In the genomic region with DNA sequence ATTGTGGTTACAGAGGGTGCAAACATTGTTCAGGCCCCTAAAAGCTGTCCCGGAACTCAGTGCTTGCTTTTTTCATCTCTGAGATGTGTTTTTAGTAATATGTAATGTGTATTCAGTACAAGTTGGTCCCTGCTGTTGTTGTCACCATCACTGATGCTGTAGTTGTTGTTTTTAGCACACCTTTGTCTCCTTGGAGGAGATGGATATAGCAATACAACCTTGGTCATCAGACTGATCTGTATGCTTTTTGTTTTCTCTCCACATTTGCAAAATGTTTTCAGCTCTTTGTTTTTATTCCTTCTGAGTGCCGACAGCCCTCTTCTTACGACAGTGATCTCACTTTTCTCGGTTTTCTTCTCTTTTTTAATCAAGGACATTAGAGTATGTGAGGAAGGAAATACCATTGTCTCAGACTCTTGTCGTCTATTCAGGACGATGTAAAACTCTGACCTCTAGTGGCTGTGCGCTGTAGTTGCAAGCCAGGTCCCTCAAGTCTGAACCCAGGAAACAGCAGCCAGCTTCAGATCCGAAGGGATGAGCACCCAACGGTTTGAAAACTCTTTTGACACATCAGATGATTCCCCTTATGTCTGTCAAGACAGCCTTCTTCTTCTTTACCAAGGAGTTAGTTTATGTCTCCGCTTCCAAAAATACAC, we compare ENCODE assay signal across 9 mouse cellular contexts.
DNase-seq lines count a peak whose midpoint lies in the region; ATAC-seq and TF ChIP-seq lines count a peak whose summit lies in the region.
"Had no signal": no experiment of that assay in that cellular context is flagged by ENCODE, and none has a peak within 500 bp of the region (broad histone marks: within the 10 kb centered on the region; RNA-seq: fewer than 3 reads in every experiment).

No protein-coding gene starts in this region.

- no peak overlapping the region for H3K9ac ChIP-seq in kidney, embryonic 16.5 days (replicated peaks; ENCODE audit: low read length)
- no peak overlapping the region for H3K9ac ChIP-seq in liver, postnatal 0 days (replicated peaks)
- H3K9ac ChIP-seq in neural tube, embryonic 13.5 days, result no peak overlapping the region
- H3K9ac ChIP-seq: embryonic facial prominence, embryonic 15.5 days had no signal

- no peak overlapping the region for H3K27ac ChIP-seq in kidney, embryonic 16.5 days (ENCODE audit: low read length)
- H3K27ac ChIP-seq in liver, postnatal 0 days (ENCODE audit: low read depth), result no peak overlapping the region
- H3K27ac ChIP-seq in neural tube, embryonic 13.5 days (replicated peaks), result no peak overlapping the region
- H3K27ac ChIP-seq in testis, adult 2 months (ENCODE audit: control insufficient read depth, insufficient read depth, low read depth, low read length), result no peak overlapping the region
- H3K27ac ChIP-seq: embryonic facial prominence, embryonic 15.5 days had no signal

- no peaks in the 10 kb centered on the region for H3K36me3 ChIP-seq in C2C12 (ENCODE audit: control insufficient read depth, insufficient read depth)
- H3K36me3 ChIP-seq in kidney, embryonic 16.5 days (ENCODE audit: insufficient read depth, low read length), result no peaks in the 10 kb centered on the region
- H3K36me3 ChIP-seq in liver, postnatal 0 days (replicated peaks; ENCODE audit: insufficient read depth, low read length), result no peaks in the 10 kb centered on the region
- no peaks in the 10 kb centered on the region for H3K36me3 ChIP-seq in neural tube, embryonic 13.5 days
- H3K36me3 ChIP-seq in testis, adult 2 months (ENCODE audit: control insufficient read depth, insufficient read depth, low read length), result no peaks in the 10 kb centered on the region
- H3K36me3 ChIP-seq: embryonic facial prominence, embryonic 15.5 days had no signal

- no peak for TF ChIP-seq POLR2A in testis, adult 2 months (IDR thresholded peaks at IDR 0.05; ENCODE audit: control insufficient read depth, low read depth, low read length)

- H3K4me3 ChIP-seq in C2C12 (ENCODE audit: insufficient read depth, poor library complexity, severe bottlenecking), result no peak overlapping the region
- no peak overlapping the region for H3K4me3 ChIP-seq in kidney, embryonic 16.5 days (ENCODE audit: low read length)
- H3K4me3 ChIP-seq in liver, postnatal 0 days (ENCODE audit: low read depth, low read length), result no peak overlapping the region
- no peak overlapping the region for H3K4me3 ChIP-seq in neural tube, embryonic 13.5 days
- H3K4me3 ChIP-seq in testis, adult 2 months (ENCODE audit: control insufficient read depth, low read depth, low read length), result no peak overlapping the region
- H3K4me3 ChIP-seq: embryonic facial prominence, embryonic 15.5 days had no signal

- H3ac ChIP-seq in C2C12 (ENCODE audit: control insufficient read depth, insufficient read length, low read depth), result no peak overlapping the region

- H3K27me3 ChIP-seq in C2C12 (ENCODE audit: control insufficient read depth, insufficient read depth, insufficient read length), result no peaks in the 10 kb centered on the region
- no peaks in the 10 kb centered on the region for H3K27me3 ChIP-seq in kidney, embryonic 16.5 days (ENCODE audit: insufficient read depth, low read length)
- no peaks in the 10 kb centered on the region for H3K27me3 ChIP-seq in liver, postnatal 0 days (ENCODE audit: insufficient read depth, low read length)
- H3K27me3 ChIP-seq in neural tube, embryonic 13.5 days, result no peaks in the 10 kb centered on the region
- H3K27me3 ChIP-seq in testis, adult 2 months (ENCODE audit: control insufficient read depth, insufficient read depth, low read length), result no peaks in the 10 kb centered on the region
- H3K27me3 ChIP-seq: embryonic facial prominence, embryonic 15.5 days had no signal

- peak; percentile 62 to 88 for DNase-seq in adrenal gland, adult (ENCODE audit: inconsistent age in 2 of 2, low spot score in 1 of 2)
- peak; percentile 89 for DNase-seq in embryo, embryonic 10.5 days (ENCODE audit: low spot score)
- DNase-seq in heart, adult 8-10 months (ENCODE audit: low spot score), result peak; percentile 63
- DNase-seq in liver, postnatal 0 days, result peak; percentile 45

- H3K4me1 ChIP-seq in kidney, embryonic 16.5 days (ENCODE audit: insufficient read depth, low read length), result peaks cover 12% of the 10 kb centered on the region
- no peaks in the 10 kb centered on the region for H3K4me1 ChIP-seq in liver, postnatal 0 days (ENCODE audit: insufficient read depth)
- H3K4me1 ChIP-seq in neural tube, embryonic 13.5 days (replicated peaks), result no peaks in the 10 kb centered on the region
- no peaks in the 10 kb centered on the region for H3K4me1 ChIP-seq in testis, adult 2 months (ENCODE audit: control insufficient read depth, insufficient read depth, low read length)

- TF ChIP-seq CTCF in C2C12 (IDR thresholded peaks at IDR 0.05; ENCODE audit: control insufficient read depth, insufficient read depth, insufficient read length), result peak; percentile 64
- peak; percentile 86 for TF ChIP-seq CTCF in liver, postnatal 0 days (IDR thresholded peaks at IDR 0.05; ENCODE audit: low read depth)
- TF ChIP-seq CTCF in testis, adult 2 months (IDR thresholded peaks at IDR 0.05; ENCODE audit: control insufficient read depth, insufficient read depth, insufficient replicate concordance, low read depth, low read length), result peak; percentile 78; the same call in 1 of the 2 replicates

- 16% methylated on average over 10 of the region's 10 CpGs for WGBS in kidney, embryonic 16.5 days
- WGBS in liver, postnatal 0 days (ENCODE audit: insufficient replicate concordance), result 14% methylated on average over 10 of the region's 10 CpGs
- WGBS in neural tube, embryonic 13.5 days, result 16% methylated on average over 10 of the region's 10 CpGs

- ATAC-seq in kidney, embryonic 16.5 days (ENCODE audit: low FRiP score, low TSS enrichment), result peak; percentile 55; the same call in 1 of the 2 replicates
- no peak for ATAC-seq in liver, postnatal 0 days
- ATAC-seq in neural tube, embryonic 13.5 days (ENCODE audit: low read depth), result peak; percentile 71

- TF ChIP-seq EP300 in liver, postnatal 0 days (IDR thresholded peaks at IDR 0.05; ENCODE audit: low read depth), result no peak

- H3K79me2 ChIP-seq in C2C12 (ENCODE audit: control insufficient read depth, insufficient read depth), result no peaks in the 10 kb centered on the region

- H3K4me2 ChIP-seq in kidney, embryonic 16.5 days (replicated peaks; ENCODE audit: low read depth, low read length), result no peak overlapping the region
- H3K4me2 ChIP-seq in liver, postnatal 0 days (ENCODE audit: low read depth, low read length), result no peak overlapping the region
- no peak overlapping the region for H3K4me2 ChIP-seq in neural tube, embryonic 13.5 days
- H3K4me2 ChIP-seq: embryonic facial prominence, embryonic 15.5 days had no signal

- H3K79me3 ChIP-seq in C2C12 (ENCODE audit: low read depth), result no peaks in the 10 kb centered on the region

- H3K9me3 ChIP-seq in kidney, embryonic 16.5 days (ENCODE audit: low read length), result no peaks in the 10 kb centered on the region; the same call in 1 of the 2 replicates
- H3K9me3 ChIP-seq in liver, postnatal 0 days (ENCODE audit: low read length), result no peaks in the 10 kb centered on the region
- no peaks in the 10 kb centered on the region for H3K9me3 ChIP-seq in neural tube, embryonic 13.5 days
- H3K9me3 ChIP-seq: embryonic facial prominence, embryonic 15.5 days had no signal

TF ChIP-seq in C2C12, 6 proteins besides CTCF, POLR2A, EP300 and RAD21:
- TF ChIP-seq CEBPB (IDR thresholded peaks at IDR 0.05; ENCODE audit: low read depth) (no peak), MYOD1 (IDR thresholded peaks at IDR 0.05; ENCODE audit: control insufficient read depth, insufficient read length, low read depth) (no peak), MYOG (IDR thresholded peaks at IDR 0.05; ENCODE audit: control insufficient read depth, extremely low read depth, insufficient read length) (no peak), USF1 (IDR thresholded peaks at IDR 0.05; ENCODE audit: low read depth) (no peak), MAX (IDR thresholded peaks at IDR 0.05) (no peak), FOSL1 (IDR thresholded peaks at IDR 0.05; ENCODE audit: insufficient read depth, low read length, poor library complexity, severe bottlenecking) (no peak)
TF ChIP-seq in C2C12: peak in this region for 0.
